Mouse (Mus musculus): ENCODE measurements around the gene Mfsd13b.

DNA sequence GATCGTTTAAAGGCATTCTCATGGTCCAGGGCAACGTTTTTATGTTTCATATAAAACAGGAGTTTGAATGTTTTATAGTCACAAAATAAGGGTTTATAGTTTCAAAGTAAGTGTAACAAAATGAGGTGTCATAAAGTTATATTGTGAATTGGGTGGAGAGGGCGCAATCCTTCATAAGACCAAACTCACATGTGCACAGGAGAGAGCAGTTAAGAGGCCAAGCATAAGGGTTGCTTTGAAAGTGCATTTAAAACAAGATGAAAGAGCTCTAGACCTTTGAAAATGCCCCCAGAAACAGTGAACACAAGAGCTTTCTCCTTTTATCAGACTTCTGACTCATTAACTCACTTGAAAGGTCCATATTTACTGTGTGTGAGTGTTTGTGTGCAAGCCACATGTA lies 44.0 kb downstream of the Mfsd13b start:
- TF ChIP-seq GATA1 (IDR thresholded peaks at IDR 0.05; ENCODE audit: low read length) (no peak), TAL1 (IDR thresholded peaks at IDR 0.05; ENCODE audit: low read length) (no peak)
